Mouse (Mus musculus) thymus, adult 18-20 months (tissue): Measurements from ENCODE around the gene Sarnp.

Experiments
- DNase-seq, 2 experiments: peaks; one replicate each; pipeline ENCODE4 v3.0.0; 2022; ENCODE audit warnings: mixed read lengths in 2 of 2

The Sarnp gene

GRCm38 (mm10) chr10:128891296-128892094, 74.4 kb downstream of the Sarnp start, which contains the start of gene Gdf11:
Gene Gdf11, minus strand, starts transcription at chr10:128891718.
- peak; percentile 55 to 66 for DNase-seq

- no peak for DNase-seq
Observed at GRCm38 (mm10) chr10:128892246-128892645, 75.1 kb downstream of the Sarnp start.

DNA sequence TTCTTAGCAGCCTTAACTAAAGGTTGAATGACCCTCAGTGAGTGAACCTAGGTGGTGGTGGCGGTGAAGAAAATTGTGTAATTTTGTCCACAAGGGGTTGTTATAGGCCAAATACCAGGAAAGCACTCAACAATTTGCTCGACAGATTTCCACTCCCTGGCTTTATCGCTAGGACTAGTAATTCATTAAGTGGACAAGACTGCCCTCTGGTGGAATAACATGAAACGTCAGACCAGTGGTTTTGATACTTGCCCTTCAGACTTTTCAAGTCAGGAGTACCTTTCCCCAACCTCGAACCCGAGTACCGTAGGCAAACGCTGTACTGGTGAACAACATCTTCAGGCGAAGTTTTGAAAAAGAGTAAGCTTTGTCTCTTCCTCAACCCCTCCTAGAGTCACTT, 78.3 kb downstream of the Sarnp start:
- peak in 1 of 2 experiments; percentile 49 for DNase-seq

GRCm38 (mm10) chr10:128895952-128896693, 79.0 kb downstream of the Sarnp start:
- DNase-seq = no peak

GRCm38 (mm10) chr10:128896807-128897206, 79.7 kb downstream of the Sarnp start:
- DNase-seq = no peak

DNA sequence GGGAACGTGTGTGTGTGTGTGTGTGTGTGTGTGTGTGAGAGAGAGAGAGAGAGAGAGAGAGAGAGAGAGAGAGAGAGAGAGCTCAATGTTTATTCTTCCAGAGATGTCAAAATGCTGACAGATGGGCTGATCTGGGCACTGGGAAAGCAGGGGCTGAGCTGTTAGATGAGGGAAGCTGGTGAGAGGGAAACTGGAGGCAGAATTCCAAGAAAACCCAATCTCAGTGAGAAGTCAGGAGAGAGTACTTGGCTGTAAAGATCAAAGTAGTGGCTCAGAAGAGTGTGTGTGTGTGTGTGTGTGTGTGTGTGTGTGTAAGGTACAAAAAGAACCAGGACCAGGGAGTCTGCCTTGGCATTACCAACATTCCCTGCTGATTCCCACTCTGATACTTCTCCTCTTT, 80.4 kb downstream of the Sarnp start:
- DNase-seq = no peak

DNA sequence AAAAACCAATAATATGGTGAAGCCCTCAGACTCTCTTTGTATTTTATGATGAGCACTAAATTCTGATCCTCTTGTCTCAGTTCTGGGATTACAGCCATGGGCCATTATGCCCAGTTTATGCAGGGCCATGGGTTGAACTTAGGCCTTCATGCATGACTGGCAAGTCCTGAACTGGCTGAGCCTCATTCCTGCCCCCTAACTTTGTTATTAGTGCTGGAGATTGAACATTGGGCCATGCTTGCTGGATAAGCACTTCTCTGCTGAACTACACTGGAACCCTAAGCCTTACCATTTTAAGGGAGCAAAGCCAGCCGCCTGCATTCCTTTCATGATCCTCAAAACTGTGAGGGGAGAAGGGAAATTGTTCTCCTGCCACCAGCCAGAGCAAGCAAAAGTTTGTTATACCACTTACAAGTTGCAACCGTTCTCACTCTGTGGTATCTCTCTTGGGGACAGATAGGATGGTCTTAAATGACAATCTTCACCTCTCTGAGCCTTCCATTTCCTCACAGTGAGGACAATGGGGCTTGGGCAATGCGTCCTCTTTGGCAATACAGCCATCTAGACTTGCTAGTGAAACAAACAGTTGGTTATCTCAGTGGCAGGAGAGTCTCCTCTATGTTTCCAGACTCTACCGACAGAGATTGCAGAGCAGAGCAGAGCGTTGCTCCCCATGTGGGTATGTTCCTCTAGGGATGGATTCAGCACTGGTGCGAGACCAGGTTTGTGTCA, 82.8 kb downstream of the Sarnp start:
- no peak for DNase-seq

DNA sequence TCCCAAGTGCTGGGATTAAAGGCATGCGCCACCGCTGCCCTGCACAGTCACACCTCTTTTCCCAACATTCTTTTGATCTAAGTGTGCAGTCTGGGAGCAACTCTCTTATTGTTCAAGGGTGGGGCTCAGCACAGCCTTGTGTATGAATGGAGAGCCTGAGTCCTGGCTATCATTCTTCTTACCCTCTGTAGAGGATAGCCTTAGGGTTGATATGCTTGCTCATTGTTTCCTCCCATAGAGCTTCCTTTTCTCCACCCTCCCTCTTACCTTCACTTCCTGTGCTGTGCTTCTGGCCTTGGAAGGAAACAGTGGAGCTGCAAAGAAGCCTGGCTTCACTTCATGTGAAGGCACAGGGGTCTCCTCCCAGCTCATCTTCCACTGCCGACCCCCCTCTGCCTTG, 83.6 kb downstream of the Sarnp start, which contains the start of gene Cd63:
Gene Cd63, plus strand, starts transcription at position 292 of the 400 bp plus-strand sequence.
- DNase-seq = no peak

DNA sequence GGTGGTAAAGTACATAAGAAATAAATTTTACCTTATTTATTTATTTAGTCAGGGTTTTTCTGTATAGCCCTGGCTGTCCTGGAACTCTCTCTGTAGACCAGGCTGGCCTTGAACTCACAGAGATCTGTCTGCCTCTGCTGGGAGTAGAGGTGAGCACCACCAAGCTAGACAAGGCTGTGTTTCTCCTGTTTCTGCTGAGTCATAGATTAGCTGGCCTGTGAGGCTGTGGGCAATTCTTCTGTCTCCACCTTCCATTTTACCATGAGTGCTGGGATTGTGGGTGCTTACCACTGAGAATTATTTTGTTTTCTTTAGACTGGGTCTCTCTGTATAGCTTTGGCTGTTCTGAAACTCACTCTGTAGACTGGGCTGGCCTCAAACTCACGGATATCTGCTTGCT, 84.3 kb downstream of the Sarnp start:
- no peak for DNase-seq

DNA sequence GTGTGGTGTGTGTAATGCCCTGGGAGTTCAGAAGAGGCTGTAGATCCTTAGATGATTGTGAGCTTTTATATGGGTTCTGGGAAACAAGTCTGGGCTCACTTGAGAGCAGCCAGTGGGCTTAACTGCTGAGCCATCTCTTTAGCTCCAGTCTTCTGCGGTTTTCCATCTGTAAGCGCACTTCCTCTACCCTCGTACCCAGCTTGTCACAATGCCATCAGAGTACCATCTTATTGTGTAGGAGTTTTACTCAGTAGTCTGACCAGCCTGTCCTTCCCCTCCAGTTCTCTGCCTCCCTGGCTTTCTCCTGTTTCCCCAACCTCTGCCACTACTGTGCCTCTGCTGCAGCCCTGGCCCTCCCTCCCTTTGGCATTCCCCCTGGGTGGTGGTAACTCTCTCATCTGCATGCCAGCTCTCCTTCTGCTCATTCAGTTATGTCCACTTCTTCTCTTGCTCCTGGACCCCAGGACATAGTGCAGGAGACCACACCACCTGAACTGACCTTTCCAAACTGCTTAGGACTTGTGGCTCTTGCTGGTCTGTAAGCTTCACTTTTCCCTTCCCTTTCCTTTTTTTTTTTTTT, 85.4 kb downstream of the Sarnp start:
- DNase-seq = no peak

GRCm38 (mm10) chr10:128904812-128905211, 87.7 kb downstream of the Sarnp start:
- no peak for DNase-seq

DNA sequence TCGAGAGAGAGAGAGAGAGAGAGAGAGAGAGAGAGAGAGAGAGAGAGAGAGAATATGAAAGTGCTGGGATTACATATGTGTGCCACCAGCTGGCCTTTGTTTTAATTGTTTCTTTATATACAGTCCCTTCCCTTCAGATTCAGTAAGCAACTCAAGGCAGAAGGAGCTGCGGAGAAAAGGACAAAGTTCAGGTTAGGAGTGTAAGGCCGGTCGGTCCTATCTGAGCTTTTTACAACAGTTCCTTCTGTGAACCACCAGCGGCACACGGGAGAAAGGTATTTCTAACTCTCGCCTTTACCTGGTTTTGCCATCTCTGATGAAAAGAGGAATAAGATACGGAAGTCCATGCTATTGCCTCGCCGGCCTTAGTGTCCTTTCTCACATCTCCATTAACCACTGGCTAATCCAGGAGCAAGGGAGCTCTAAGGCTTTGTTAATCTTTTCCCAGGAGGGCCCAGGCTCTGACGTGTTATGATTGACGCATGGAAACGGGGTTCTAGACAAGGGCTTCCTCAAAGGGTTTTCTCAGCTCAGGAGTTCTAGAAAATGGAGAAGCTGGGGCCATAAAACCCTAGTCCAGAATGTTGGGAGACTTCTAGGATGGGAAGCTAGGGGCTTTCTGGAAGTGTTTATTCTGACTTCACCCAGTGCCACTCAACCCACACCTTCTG, 91.8 kb downstream of the Sarnp start:
- no peak for DNase-seq

DNA sequence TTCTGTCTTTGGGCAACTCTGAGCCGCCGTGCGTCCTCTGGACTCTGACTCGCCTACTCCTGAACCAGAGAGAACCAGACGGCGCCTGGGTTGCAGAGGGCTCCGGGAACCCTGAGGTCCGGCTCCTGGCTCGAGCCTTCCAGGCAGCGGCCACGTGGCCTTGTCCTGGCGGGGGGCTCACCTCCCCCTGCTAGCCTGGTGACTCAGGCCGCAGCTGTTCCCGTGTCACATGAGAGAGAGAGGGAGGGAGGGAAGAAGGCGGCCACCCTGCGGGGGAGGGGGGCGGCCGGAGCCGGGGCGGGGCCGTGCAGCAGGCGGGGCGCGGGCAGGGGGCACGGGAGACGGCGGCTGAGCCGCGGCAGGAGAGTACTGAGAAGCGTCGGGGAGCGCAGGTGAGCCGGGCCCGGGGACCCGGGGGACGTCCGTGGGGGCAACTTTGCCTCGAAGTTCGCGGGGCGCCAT, 92.5 kb downstream of the Sarnp start:
- DNase-seq = no peak

- no peak for DNase-seq
Observed at GRCm38 (mm10) chr10:128910066-128910841, 93.1 kb downstream of the Sarnp start.

DNA sequence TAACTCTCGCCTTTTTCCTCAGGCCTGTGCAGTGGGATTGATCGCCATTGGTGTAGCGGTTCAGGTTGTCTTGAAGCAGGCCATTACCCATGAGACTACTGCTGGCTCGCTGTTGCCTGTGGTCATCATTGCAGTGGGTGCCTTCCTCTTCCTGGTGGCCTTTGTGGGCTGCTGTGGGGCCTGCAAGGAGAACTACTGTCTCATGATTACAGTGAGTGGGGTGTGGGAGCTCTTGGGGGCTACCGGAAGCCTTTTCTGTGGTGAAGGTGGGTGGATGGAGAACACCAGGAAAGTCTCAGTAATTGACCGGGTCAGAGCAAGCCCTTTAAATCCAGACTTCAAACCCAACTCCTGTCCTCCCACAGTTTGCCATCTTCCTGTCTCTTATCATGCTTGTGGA, 94.3 kb downstream of the Sarnp start:
- DNase-seq = no peak

DNA sequence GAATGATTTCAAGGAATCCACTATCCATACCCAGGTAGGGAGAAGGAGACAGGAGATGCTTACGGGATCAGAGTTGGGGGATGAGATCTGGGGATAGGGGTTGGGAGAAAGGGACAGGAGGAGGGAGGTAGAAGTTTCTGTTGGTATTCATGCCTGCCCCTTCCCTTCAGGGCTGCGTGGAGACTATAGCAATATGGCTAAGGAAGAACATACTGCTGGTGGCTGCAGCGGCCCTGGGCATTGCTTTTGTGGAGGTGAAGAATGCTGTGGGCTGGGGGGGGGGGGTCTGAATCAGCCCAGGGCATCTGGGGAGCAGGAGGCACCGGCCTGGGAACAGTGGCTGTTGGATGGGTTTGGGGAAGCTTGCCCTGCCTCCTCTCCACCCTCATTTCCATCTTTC, 95.1 kb downstream of the Sarnp start:
- DNase-seq = no peak

- DNase-seq = no peak
Observed at GRCm38 (mm10) chr10:128912791-128913190, 95.7 kb downstream of the Sarnp start.

DNA sequence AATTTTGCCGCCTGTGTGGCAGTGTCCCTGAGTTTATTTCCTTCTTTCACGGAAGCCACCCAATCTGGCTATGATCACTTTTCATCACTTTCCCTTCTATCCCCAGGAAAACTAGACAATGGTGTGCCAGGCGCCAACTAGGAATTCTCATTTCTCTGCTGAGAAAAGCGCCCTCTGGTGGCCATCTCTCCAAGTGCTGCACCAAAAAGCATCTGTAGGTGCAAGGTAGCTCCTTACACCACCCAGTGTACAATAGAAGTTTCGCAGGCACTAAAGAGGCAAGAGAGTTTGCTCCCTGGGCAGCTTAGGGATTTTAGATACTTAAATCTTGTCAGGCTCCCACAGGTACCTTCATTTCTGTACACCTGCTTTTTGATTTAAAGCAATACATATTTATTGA, 96.1 kb downstream of the Sarnp start:
- DNase-seq = peak; percentile 55 to 59

DNA sequence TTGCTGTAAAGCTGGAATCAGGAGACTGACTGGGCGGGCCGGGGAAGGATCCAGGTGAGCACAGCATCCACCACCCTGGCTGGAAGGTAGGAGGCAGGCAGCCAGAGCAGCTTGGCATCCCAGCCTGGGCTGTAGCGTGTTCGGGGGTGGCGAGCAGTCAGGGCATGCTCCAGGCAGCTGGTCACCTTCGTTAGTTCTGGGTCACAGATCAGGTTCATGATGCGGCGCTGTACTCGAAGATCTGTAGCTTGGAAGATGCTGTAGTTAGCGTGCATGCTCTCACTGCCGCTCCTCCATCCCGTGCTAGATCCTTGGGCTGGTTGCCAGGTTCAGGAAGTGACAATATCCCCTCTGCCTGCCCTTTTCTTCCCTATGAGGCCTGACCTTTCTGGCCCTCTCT, 96.6 kb downstream of the Sarnp start:
- no peak for DNase-seq

- no peak for DNase-seq
Observed at GRCm38 (mm10) chr10:128915550-128915949, 98.4 kb downstream of the Sarnp start.

DNA sequence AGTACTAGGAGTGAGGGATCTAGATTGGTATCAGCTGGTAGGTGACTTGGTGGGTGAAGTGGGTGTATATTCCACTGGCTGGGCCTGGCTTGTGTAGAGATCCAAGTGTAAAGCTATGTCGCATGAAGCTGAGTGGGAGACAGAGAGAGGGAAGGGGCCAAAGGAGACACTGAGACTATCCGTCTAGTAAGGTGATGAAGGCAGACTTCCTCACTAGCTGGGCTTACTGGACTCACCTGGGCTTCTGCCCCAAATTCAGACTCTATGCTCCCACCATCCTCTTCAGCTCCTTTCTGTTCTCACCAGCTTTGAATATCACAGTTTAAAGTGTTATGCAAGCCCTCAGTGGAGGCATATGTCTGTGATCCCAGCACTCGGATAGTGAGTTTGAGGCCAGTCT, 99.5 kb downstream of the Sarnp start:
- DNase-seq = no peak

GRCm38 (mm10) chr10:128917400-128917799, 100.3 kb downstream of the Sarnp start:
- no peak for DNase-seq
